Comparison of ENCODE assay signal across 23 mouse cellular contexts in genomic region chr6:115275116-115275815, GRCm38 (mm10). TPM values are rescaled to one million over a fixed set of nuclear protein-coding genes. Genes with fewer than 3 reads are reported as not detected.
"Had no signal": no experiment of that assay in that cellular context is flagged by ENCODE, and none has a peak within 500 bp of the region (broad histone marks: within the 10 kb centered on the region; RNA-seq: fewer than 3 reads in every experiment).

No protein-coding gene starts in this region.

- H3K4me1 ChIP-seq: liver, embryonic 13.5 days had no signal

- DNase-seq: kidney, adult 8-10 months; kidney, postnatal 10 days; kidney, postnatal 36 days; layer of hippocampus, postnatal 36 days; liver, embryonic 13.5 days; lung, postnatal 36 days; retina, postnatal 1 day; right cerebral cortex, postnatal 25 days; spleen, adult 18-20 months; thymus, postnatal 25 days had no signal

- H3K36me3 ChIP-seq: kidney, embryonic 15.5 days; liver, embryonic 13.5 days; midbrain, embryonic 12.5 days; neural tube, embryonic 13.5 days; stomach, embryonic 15.5 days had no signal

- H3K9me3 ChIP-seq: kidney, embryonic 15.5 days; liver, embryonic 13.5 days; midbrain, embryonic 12.5 days; neural tube, embryonic 13.5 days; stomach, embryonic 15.5 days had no signal

- H3K27me3 ChIP-seq: kidney, embryonic 15.5 days; liver, embryonic 13.5 days; midbrain, embryonic 12.5 days; neural tube, embryonic 13.5 days; stomach, embryonic 15.5 days had no signal

- ATAC-seq: midbrain, embryonic 16.5 days had no signal

- H3K4me2 ChIP-seq: kidney, embryonic 15.5 days; liver, embryonic 13.5 days; midbrain, embryonic 12.5 days; neural tube, embryonic 13.5 days; stomach, embryonic 15.5 days had no signal

- H3K27ac ChIP-seq: kidney, embryonic 15.5 days; left cerebral cortex, adult 2 months; liver, embryonic 13.5 days; midbrain, embryonic 12.5 days; neural tube, embryonic 13.5 days; stomach, embryonic 15.5 days had no signal

- H3K9ac ChIP-seq: kidney, embryonic 15.5 days; liver, embryonic 13.5 days; midbrain, embryonic 12.5 days; neural tube, embryonic 13.5 days; stomach, embryonic 15.5 days had no signal

- H3K4me3 ChIP-seq: kidney, embryonic 15.5 days; left cerebral cortex, adult 2 months; liver, embryonic 13.5 days; midbrain, embryonic 12.5 days; myocyte; neural tube, embryonic 13.5 days; stomach, embryonic 15.5 days had no signal

RNA-seq across cellular contexts. Expression of gene Timp4, which starts 23.3 kb away (rescaled TPM):
- polyA plus RNA-seq: liver, adult 2 months; liver, embryonic 16.5 days had no signal

RNA-seq across cellular contexts. Expression of gene Gm17482, which starts 48.1 kb away (rescaled TPM):
- polyA plus RNA-seq: kidney, embryonic 15.5 days; limb, embryonic 11.5 days; limb, embryonic 14.5 days; liver, adult 2 months; liver, embryonic 13.5 days; liver, embryonic 16.5 days; lung, postnatal 0 days; midbrain, embryonic 12.5 days; midbrain, embryonic 16.5 days; myocyte; neural tube, embryonic 13.5 days; stomach, embryonic 15.5 days; thymus, postnatal 0 days had no signal
